Mouse (Mus musculus) splenic B cell, adult 2 months (primary cell): ENCODE results near the gene H2-Ab1.
A peak's percentile ranks its signal among the peaks of the same experiment; 100 is the strongest.
"Not testable (repeated sequence)": the region's sequence is repeated elsewhere in the genome, so short reads cannot be mapped to it uniquely, and the experiment has no call there.

Experiments used
- DNase-seq: peaks from one replicate; pipeline ENCODE4 v3.0.0-alpha.2; 2011; ENCODE audit warnings: low read depth, low spot score
- H3K27me3 ChIP-seq: 2 replicates; pipeline ENCODE4 v1.6.1; 2012; ENCODE audit warnings: mild to moderate bottlenecking, low read length, moderate library complexity, mixed read lengths; ENCODE audit not compliant: control insufficient read depth, poor library complexity, insufficient read depth, severe bottlenecking
- H3K36me3 ChIP-seq: 2 replicates; pipeline ENCODE4 v1.6.1; 2012; ENCODE audit warnings: mild to moderate bottlenecking, low read length, moderate library complexity, mixed read lengths; ENCODE audit not compliant: control insufficient read depth, poor library complexity, insufficient read depth, severe bottlenecking

The H2-Ab1 gene

DNA sequence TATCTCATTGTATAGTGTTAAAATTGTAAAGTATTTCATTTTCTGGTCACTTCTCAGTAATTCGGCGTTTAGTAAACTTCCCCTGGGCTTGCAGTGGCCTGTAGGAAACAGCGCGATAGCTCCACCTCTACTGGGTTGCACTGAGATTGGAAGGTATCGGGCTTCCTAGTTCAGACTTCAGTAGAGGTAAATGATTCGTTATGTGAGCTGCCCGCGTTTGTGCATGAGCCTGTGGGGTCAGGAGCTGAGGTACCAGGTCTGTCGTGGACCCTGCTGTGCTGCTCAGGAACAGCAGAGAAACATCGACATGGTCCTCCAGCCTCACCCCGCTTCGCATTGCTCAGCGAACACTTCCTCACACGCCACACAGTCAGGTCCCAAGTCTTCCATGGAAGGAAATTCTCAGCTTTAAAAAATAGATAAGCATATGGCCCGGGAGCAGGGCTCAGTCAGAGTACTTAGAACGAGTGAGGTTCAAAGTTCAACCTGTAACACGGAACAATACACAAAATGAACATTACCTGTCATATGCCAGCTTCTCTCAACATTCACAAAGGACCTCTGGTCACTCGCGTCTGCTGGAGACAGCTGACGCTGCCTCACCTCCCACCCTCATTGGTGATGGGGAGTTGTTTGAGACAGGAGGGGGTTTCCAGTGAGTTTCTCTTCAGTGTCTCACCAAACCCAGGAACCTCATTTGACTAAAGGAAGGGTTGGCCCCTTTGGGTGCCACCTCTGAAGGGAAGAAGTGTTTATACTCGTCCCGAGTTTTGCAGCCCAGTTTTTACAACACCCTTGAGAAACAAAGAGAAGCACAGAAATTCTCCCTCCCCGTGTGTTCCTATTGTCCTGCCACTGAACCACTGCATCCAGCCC lies 43.4 kb downstream of the H2-Ab1 start:
- peak; percentile 98 for DNase-seq
- no peaks in the 10 kb centered on the region for H3K27me3 ChIP-seq
- no peaks in the 10 kb centered on the region for H3K36me3 ChIP-seq

GRCm38 (mm10) chr17:34301670-34302190 lies 44.2 kb downstream of the H2-Ab1 start:
- no peaks in the 10 kb centered on the region for H3K27me3 ChIP-seq
- DNase-seq = peak; percentile 61
- H3K36me3 ChIP-seq = peaks cover 3% of the 10 kb centered on the region

DNA sequence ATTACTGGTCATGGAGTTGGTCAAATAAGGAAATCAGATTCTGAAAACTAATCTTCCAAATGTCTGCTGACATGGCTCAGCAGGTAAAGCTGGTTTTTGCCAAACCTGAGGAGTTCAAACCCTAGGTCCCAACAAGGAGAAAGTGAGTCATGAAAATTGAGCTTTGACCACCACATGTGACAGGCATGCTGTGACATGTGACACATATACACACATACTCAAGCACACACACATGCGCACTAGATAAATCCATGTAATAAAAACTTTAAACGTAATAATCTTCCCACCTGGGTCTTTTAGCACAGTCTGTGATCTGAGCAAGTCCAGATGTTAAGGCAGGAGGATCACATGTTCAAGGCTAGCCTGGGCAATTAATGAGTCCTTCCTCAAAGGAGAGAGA lies 46.3 kb downstream of the H2-Ab1 start:
- Histone ChIP-seq H3K36me3 (peaks cover 19% of the 10 kb centered on the region), H3K27me3 (no peaks in the 10 kb centered on the region)
- peak; percentile 62 for DNase-seq

DNA sequence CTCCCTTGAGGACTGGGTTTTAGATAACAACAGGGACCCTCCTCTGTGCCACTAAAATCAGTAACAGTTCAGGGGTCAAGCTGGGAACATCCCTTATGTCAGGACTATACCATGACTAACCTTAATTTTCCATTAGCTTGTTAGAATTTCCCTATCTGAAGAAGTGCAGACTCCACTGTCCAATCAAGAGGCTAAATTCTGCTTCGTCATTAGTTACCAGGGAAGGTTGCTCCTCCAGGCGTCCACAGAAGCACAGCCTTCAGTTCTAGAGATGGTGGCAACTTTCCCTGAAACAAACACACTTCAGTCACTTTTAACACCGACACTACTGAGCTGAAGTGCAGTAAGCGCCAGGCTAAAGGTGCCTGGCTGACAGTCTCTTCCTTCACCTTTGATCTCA lies 47.3 kb downstream of the H2-Ab1 start:
- H3K27me3 ChIP-seq = no peaks in the 10 kb centered on the region
- peak; percentile 100 for DNase-seq
- peaks cover 27% of the 10 kb centered on the region for H3K36me3 ChIP-seq

- no peaks in the 10 kb centered on the region for H3K27me3 ChIP-seq
- DNase-seq = peak; percentile 99
- H3K36me3 ChIP-seq = peaks cover 31% of the 10 kb centered on the region
Measured at GRCm38 (mm10) chr17:34305380-34306030, 48.0 kb downstream of the H2-Ab1 start, which contains the start of gene H2-Eb1. Gene H2-Eb1 (plus strand): TSS chr17:34305867.

DNA sequence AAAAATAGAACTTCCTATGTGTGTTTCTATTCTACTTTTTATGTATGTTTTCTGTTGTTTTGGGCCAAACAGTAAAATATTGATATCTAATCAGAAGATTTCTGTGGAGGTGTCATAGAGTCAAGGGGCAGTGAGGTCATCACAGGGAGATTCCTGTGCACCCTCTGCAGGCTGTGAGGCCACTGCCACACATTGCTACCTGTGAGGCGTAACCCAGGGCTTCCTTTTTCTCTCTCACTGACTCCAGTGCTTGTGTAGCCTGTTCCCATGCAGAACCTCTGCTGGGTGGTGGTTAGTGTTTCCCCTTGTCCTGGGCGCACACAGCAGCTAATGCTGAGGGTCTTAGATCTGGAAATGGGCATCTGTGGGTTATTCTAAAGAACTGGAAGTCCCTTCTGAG lies 48.9 kb downstream of the H2-Ab1 start:
- DNase-seq = peak; percentile 88
- H3K36me3 ChIP-seq = peaks cover 34% of the 10 kb centered on the region
- no peaks in the 10 kb centered on the region for H3K27me3 ChIP-seq

DNA sequence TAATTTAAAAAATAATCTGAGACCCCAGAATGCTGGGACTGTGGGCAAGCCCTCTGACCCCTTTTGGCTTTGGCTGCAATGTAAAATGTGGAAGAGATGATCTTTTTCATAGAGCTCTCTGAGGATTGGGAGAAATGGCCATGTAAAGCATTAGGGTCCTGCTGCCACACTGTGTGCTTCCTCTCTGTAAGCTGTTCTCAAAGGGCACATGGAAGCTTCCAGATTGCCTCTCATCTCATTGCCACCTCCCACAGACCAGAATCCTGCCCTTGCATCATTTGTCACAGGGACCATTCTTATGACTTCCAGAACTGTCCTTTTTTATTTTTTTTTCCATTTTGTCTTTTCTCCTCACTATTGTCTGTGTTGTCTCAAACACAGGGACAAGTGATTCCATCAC lies 49.7 kb downstream of the H2-Ab1 start:
- DNase-seq = peak; percentile 69
- H3K36me3 ChIP-seq = peaks cover 38% of the 10 kb centered on the region
- no peaks in the 10 kb centered on the region for H3K27me3 ChIP-seq

DNA sequence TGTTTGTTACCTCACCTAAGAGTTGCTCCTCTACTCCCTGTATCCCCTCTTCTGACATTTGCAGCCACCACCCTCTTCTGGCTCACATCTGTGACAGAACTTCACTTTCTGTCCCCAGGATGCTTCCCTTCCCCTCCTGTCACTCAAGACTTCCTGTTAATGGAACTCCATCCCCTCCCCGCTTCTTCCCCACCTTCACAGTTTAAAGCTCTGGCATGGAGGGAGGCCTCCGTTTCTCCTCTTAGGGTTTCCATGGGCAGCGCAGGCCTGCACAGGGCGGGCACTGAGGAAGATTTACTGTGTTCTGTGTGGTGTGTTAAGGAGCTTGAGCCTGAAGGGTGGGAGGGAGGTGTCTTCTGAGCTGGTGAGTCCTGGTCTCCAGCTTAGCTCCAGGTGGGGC lies 50.7 kb downstream of the H2-Ab1 start:
- H3K27me3 ChIP-seq = no peaks in the 10 kb centered on the region
- peak; percentile 58 for DNase-seq
- H3K36me3 ChIP-seq = peaks cover 47% of the 10 kb centered on the region

DNA sequence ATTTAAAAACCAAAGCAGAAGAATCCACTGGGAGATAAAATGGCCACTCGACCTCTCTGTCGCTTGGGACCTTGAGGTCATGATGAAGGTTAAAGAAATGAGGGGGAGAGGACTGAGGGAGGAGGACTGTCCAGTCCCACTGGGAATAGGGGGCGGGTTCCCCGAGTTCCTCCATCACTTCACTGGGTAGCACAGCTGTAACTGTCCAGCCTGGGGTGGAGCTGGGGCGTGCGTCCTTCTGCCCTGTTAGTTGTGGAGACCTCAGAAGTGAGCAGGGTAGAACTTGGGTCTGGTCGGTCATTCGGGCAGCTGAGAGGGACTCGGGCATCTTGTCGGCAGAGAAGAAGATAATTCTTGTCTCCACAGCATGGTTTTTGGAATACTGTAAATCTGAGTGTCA lies 51.7 kb downstream of the H2-Ab1 start:
- H3K36me3 ChIP-seq = peaks cover 54% of the 10 kb centered on the region
- H3K27me3 ChIP-seq = no peaks in the 10 kb centered on the region
- peak; percentile 54 for DNase-seq

DNA sequence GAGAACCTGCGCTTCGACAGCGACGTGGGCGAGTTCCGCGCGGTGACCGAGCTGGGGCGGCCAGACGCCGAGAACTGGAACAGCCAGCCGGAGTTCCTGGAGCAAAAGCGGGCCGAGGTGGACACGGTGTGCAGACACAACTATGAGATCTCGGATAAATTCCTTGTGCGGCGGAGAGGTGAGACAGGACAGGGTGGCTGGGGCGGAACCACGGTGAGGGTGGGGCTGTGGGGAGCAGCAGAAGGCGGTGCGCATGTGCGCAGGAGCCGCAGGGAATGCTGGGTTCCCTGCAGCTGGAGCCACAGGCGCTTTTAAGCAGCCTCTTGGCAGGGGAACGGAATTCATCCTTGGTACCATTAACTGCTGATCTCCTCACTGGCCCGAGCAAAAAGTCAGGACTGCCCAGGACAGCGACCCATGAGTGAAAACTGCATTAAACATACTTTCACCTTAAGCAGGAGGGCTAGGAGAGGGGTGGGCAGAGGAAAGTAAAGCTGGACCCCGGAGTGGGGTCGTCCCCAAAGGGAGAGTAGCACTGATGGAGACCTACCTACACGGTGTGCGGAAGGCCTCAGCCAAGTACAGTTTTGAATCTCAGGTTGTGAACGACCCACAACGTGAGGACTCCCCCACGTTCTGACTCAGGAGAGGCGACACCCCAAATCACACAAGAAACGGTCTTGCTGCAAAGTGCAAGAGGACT lies 52.3 kb downstream of the H2-Ab1 start:
- peak; percentile 68 for DNase-seq
- Histone ChIP-seq H3K27me3 (no peaks in the 10 kb centered on the region), H3K36me3 (peaks cover 58% of the 10 kb centered on the region)

DNA sequence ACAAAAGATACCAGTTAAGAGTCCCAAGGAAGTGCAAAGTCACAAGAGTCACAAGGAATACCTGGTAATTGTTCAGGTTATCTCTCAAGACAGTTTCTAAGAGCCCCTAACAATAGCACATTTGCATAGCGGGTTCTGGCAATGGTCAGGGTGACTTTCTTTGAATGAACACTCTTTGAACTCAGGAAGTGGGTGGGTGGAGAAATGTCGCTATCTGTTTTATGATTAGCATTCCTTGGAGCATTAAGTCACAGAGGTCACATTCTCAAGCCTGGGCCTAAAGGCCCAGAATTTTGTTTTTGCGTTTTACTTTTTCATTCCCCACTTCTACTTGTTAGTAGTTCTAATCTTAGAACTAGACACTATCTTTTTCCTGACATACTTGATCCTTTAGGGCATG lies 53.0 kb downstream of the H2-Ab1 start:
- not testable (repeated sequence) for H3K27me3 ChIP-seq, DNase-seq
- H3K36me3 ChIP-seq = peaks cover 65% of the 10 kb centered on the region

GRCm38 (mm10) chr17:34312185-34312584 lies 54.7 kb downstream of the H2-Ab1 start:
- peak; percentile 59 for DNase-seq
- Histone ChIP-seq H3K27me3 (no peaks in the 10 kb centered on the region), H3K36me3 (peaks cover 63% of the 10 kb centered on the region)

DNA sequence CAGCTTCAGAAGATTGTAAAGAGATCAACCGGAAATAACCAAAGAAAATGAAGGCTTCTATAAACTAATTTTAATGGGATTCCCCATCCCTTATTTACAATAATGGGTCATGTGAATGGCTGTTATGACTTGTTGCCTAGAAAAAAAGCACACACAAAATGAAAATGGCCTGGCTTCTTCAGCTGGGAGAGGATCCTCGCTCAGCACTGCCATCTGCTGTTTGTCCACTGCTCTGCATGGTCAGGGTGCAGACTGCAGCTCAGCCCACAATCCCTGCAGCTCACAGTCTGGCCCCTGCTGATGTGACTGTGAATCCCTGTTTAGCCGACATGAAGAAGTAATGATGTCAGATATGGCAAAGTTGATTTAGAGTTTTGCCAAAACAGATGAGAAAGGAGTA lies 55.9 kb downstream of the H2-Ab1 start:
- Histone ChIP-seq H3K36me3 (peaks cover 52% of the 10 kb centered on the region), H3K27me3 (no peaks in the 10 kb centered on the region)
- peak; percentile 93 for DNase-seq

GRCm38 (mm10) chr17:34314286-34314685 lies 56.8 kb downstream of the H2-Ab1 start:
- H3K36me3 ChIP-seq = peaks cover 48% of the 10 kb centered on the region
- H3K27me3 ChIP-seq = no peaks in the 10 kb centered on the region
- DNase-seq = peak; percentile 56

DNA sequence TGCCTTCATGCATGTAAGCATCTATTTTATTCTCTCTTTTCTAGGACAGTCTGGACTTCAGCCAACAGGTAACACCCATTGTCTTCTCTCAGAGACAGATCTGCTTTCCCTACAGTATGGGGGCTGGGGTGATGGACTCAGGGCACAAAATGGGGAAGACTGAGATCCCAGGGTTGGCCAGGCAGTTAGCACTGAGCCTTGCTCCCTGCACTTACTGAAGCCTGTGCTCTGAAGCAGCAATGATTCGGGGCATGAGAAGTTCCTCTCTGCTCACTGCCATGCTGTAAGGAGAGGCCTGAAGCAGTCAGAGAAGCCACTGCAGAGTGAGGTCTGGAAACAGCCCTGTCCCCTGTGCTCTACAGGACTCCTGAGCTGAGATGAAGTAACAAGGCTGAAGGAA lies 58.0 kb downstream of the H2-Ab1 start:
- H3K36me3 ChIP-seq = peaks cover 40% of the 10 kb centered on the region
- no peaks in the 10 kb centered on the region for H3K27me3 ChIP-seq
- DNase-seq = peak; percentile 34
